Comparison of ENCODE assay signal across 12 mouse cellular contexts in genomic region chr9:77583302-77583701, GRCm38 (mm10). TPM values are rescaled to one million over a fixed set of nuclear protein-coding genes. Genes with fewer than 3 reads are reported as not detected.
"Had no signal": no experiment of that assay in that cellular context is flagged by ENCODE, and none has a peak within 500 bp of the region (broad histone marks: within the 10 kb centered on the region; RNA-seq: fewer than 3 reads in every experiment).

No protein-coding gene starts in this region.

- DNase-seq: liver, embryonic 13.5 days; liver, postnatal 0 days; lung, adult 2 months; lung, postnatal 14 days; lung, postnatal 36 days; right cerebral cortex, postnatal 14 days; thymus, adult 18-20 months; thymus, postnatal 14 days; thymus, postnatal 36 days had no signal

RNA-seq across cellular contexts. Expression of gene Klhl31, which starts 53.0 kb away (rescaled TPM):
- total RNA-seq: megakaryocyte progenitor cell, adult 5-6 weeks; monocyte, adult 5-6 weeks; neutrophil, adult 5-6 weeks had no signal
